Mouse (Mus musculus): ENCODE data around the gene Nup133.

The Nup133 gene

DNA sequence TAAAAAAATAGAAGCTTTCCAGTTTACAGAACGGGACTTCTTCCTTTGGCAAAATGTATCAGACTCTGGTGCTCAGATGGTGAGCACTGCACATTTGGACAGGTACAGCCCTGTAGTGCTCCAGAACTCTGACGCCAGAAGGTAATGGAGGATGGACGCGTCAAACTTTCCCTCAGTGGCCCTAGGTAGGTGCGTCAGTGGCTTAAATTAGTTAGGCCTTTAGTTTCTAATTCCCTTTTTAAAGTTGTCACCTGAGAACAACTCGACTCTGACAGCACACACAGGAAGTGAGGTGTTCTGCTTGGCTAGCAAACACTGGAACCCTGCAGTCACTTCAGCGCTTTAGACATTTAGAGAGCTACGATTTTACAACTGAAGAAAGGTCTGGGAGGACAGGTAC, 4.6 kb upstream of the Nup133 start:
- DNase-seq (ENCODE audit: low spot score in 2 of 2) = no peak

DNA sequence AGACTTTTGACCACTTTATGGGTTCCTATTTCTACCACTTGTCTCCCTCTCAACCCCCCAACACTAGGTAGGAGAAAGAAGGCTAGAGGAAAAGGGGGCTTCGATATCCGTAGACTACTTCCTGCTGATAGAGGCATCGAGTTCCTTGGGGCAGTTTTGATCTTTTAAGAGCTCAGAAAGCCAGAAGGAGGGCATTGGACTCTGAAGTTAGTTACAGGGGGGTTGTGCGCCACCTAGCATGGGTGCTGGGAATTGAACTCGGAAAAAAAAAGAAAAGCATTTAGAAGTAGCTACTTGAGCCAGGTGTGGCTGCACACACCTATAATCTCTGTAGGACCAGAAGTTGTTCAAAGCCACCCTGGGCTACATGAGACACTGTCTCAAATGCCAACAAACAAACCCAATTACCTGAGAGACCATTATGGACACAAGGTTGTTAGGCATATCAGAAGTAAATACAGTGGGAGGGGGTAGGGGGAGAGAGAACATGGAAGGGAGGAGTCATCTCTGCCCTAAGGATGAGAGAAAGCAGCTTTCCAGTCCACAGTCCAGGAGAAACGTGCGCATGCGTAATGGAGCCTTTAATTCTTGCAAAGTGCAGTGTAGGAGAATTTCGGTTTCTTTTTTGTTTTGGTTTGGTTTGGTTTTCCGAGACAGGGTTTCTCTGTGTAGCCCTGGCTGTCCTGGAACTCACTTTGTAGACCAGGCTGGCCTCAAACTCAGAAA, 1.2 kb upstream of the Nup133 start:
- peak in 1 of 2 experiments; percentile 28 for DNase-seq (ENCODE audit: low spot score in 2 of 2)

DNA sequence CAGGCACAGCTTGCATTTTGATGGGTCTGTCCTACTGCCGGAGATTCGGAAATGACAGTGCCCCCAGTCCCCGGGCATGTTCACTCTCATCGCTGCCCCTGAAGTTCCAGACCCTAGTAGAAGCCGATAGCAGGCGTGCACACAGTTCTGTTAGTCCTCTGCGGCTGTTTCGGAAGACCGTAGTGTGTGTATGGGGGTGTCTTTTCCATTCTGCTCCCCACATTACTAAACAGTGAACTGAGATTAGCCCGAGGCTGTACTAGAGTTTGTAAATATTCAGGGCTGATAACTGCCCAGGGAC, 571 bp upstream of the Nup133 start:
- DNase-seq (ENCODE audit: low spot score in 2 of 2) = no peak

DNA sequence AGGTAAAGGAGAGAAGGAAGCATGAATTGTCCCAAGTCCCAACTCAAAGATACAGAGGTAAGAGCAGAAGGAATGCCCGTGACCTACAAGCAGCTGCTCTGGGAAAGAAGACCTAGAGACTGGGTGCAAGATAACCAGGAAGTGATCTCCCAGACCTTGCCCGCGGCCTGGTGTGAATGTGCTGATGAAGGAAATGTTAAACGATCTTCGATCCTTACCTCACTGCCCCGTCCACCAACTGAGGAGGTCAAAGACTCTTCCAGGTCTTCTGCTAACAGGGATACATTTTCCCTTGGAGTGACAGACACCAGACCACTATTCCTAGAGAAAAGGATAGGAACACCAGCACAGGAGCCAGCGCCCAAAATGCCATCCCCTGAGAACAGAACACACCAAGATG, 20.0 kb downstream of the Nup133 start:
- DNase-seq (ENCODE audit: low spot score in 2 of 2) = no peak

DNA sequence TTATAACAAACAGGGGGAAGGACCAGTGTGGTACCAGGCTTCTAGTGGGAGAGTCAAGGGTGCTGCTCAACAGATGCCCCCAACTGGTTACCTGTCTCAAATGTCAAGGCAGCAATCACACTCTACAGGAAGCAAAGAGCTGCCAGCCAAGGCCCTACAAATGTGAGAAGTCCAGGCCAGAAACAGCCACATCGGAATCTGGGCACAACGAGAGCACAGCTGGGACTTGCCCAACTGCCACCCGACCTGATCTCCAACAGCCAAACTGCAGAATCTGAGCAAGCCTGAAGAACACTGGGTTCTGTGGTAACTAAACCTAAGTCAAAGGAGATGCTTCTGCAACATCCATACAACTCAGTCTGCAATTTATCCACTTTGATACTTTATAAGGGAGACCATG, 23.4 kb downstream of the Nup133 start:
- no peak for DNase-seq (ENCODE audit: low spot score in 2 of 2)

DNA sequence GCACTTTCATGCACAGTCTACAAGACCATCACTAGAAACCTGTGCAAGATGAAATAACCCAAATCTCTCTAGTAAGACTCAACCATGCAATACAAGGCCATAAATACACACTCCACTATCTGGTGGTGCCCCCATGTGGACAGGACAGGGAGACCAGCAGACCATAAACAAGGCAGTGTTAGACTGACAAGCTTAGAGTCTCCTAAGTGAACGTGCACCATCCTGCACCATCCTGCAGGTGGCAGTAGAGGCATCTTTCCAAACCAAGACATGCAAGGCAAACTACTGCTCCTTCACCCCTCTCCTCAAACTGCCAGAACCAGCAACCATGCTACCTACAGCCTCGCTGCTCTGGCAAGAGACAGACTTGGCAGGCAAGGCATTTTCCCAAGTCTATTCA, 24.3 kb downstream of the Nup133 start:
- peak; percentile 79 for DNase-seq (ENCODE audit: low spot score in 2 of 2)

DNA sequence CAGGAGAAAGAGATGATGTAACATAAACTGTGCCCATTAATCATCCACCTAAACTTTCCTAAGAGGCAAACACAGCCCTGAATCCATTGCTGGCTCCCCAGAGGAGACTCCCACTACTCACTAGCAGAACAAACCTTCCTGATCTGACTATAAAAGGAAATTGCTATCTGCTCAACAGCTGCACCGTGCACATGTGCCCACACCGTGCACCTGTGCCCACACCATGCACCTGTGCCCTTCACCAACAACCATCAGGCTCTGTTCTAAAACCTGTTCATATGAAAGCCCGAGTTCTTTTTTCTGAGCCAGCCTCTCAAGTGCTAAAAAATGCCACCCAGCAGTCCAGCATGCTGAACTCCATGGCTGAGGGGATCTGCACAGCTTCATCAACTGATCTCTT, 34.4 kb downstream of the Nup133 start:
- DNase-seq (ENCODE audit: low spot score in 2 of 2) = no peak

DNA sequence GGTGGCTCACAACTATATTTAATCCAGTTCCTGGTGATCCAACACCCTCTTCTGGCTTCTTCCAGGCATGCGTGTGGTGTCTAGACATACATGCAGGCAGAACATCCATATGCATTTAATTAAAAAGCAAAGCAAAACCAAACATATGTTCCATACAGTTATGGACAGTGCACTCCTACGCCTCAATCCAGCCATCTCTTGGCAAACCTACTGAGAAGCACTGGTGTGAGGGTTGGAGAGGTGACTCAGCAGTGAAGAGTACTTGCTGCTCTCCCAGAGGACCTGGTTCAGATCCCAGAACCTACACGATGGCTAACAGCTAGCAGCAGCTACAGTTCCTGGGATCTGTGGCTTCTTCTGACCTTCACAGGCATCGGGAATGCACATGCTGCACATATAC, 36.8 kb downstream of the Nup133 start:
- DNase-seq (ENCODE audit: low spot score in 2 of 2) = peak; percentile 43 to 52

DNA sequence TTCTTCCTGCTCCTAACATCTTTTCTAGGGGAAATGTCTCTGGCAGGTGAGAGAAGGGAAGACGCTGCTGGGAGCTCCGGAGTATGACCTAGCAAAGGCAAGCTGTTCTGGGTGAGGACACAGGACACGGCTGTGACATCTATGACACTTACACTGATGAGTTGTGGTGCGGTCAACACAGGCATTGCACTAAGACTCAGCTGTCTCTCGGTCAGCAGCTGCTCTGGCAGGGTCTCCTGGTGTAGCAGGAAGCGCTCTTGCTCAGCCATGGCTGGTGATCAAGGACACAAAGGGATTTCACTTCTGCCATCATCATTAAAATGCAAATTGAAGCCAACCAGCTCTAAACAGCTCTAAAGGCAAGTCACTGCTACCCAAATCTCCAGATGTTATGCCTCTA, 41.5 kb downstream of the Nup133 start:
- DNase-seq (ENCODE audit: low spot score in 2 of 2) = no peak

DNA sequence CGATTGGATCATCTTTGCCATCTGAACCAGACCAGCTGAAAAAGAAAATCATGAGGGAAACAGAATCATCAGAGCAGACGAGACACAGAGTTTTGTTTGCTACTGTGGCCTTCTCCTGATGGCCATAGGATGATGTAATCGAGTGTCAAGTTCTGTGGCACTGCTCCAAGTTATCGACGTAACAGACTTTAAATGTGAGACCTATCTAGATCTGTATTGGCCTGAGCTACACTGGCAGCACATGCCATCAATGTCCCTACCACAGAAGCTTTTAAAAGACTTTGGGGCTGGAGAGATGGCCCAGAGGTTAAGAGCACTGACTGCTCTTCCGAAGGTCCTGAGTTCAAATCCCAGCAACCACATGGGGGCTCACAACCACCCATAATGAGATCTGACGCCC, 46.4 kb downstream of the Nup133 start:
- no peak for DNase-seq (ENCODE audit: low spot score in 2 of 2)

DNA sequence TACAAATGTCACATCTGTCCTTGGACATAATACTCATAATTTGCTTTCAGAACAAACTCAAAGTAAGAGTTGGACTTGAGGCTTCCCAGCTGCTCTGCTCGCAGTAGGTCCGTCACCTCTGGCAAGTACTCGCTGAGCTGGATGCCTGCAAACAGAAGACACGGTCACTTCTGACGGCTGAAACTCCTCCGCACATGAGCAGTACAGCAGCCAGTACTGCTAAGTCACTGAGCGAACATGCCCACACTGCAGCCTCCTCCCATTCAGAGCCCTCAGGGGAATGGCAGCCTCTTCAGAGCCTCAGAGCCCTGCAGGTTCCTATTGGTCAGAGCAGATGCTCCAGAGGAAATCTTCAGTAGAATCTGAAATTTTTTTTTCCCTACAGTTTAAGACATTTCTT, 49.7 kb downstream of the Nup133 start:
- peak in 1 of 2 experiments; percentile 58 for DNase-seq (ENCODE audit: low spot score in 2 of 2)

DNA sequence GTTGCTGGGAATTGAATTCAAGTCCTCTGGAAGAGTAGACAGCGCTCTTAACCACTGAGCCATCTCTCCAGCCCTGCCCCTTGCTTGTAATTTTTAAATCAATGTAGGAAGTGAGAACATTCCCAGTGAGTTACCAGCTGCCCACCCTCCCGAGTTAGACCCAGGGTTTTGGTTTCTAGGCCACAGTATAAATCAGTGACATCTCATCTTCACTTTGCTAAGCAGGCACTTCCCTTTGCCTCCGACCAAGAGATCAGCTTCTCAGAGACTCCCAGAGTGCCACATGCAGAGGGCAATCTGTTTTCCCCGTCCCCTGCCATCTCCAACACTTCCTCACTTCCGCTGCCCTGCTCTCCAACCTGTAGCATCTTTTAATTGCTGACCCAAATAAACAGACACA, 50.5 kb downstream of the Nup133 start:
- DNase-seq (ENCODE audit: low spot score in 2 of 2) = no peak

DNA sequence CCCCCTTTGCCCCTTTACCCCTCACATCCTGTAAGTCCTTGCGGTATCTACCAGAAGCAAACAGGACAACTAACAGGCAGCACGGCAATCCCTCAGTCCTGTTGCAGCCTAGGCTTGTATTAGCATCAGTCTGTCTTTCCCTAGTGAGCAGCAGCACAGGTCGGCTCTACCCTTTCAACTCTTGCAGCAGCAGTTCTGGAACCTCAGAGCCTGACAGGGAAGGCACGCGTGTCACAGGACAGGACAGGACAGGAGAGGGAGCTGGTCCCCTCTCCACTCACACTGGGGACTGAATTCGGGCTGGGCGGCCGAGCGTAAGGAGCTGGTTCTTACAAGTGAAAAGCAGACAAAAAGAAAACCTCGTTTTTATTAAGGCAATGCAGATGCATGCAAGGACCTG, 52.3 kb downstream of the Nup133 start:
- no peak for DNase-seq (ENCODE audit: low spot score in 2 of 2)

DNA sequence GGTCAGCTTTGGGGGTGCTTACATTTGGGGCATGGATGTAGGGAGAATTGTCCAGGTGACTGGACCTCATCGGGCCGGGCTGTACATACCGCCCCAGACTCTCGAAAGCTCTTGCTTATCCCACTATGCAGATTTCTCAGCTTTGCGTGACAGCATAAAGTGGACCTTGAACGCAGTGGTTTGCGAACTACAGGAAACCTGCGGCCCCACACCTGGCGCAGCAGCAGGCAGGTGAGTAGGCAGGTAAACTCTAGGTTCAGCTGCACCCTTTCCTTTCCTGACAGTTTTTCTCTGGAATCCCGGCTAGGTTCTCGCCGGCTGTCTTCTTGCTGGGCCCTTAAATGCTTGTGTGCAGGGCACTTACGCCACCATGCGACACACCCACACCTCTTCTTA, 52.7 kb downstream of the Nup133 start:
- no peak for DNase-seq (ENCODE audit: low spot score in 2 of 2)

DNA sequence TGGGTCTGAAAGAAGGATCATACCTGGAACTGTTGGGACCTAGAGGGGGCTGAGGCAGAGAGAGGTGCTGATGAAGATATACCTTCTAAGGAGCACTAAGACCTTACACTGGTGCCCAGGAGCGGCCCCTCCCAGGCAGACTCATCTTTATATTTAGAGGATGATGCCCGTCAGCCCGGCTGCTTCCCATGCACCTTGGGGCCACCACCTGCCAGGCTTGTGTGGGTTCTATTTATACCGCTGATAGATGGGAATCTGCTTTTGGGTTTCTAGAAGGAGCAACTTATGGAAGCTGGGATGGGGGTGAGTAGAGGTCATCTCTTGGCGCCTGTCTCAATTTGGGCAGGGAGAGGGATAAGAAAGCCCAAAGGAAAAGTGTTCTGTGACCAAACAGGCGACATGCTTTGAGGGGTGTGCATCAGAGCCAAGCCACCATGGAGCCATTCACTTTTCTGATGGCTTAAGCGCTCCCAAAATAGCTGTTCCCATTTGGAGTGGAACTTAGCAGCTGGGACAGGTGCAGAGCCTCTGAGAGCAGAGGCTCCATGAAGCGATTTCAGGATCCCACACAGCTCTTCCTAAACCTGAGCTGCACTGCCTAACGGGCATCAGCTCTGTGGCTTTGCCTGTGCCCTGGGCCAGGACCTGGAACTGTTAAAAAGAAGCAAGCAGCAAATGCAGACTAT, 53.2 kb downstream of the Nup133 start:
- no peak for DNase-seq (ENCODE audit: low spot score in 2 of 2)

DNA sequence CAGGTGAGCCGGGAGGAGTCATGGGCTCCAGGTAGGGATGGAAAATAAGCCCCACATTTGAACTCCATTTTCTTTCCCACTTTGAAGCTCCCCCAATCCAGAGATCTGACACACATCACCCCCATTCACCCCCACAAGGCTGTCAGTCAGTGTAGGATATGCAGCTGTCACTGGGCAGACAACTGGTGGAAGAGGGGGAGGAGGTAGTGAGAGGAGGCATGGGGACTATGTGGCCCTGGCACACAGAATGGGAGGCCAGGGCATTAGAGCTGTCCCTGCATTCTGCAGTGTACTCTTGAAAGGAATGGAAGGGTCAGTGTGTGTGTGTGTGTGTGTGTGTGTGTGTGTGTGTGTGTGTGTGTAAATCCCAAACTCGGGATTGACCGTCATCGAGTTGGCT, 53.8 kb downstream of the Nup133 start:
- DNase-seq (ENCODE audit: low spot score in 2 of 2) = no peak

DNA sequence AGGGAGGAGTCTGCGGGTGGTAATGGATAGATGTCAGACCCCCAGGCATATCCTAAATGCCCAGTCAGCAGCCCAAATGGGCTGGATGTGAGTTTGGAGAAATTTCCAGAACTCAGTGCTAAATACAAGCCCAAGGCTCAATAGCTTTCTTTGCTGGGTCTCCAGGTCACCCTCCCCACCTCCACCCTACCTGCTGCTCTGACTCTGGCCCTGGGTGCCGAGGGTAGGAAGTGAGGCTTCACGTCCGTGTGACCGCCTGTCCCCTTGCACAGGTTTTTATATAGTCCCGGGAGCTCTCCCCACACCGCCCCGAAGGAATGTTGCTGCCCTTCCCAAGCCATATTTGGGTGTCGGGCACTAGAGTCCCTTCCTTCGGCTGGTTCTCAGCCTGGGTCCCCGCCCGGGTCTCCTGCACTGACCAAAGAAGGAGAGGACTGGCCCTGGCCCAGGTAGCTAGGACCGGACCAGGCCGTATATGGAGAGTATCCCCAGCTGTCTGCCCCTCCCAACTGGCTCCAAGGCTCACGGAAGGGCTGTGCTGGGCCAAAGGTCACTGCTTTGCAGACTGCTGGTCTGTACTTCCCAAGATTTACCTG, 54.5 kb downstream of the Nup133 start, which contains the start of gene Acta1:
Gene Acta1 (minus strand): TSS at position 250 of the 596 bp plus-strand sequence.
- DNase-seq (ENCODE audit: low spot score in 2 of 2) = no peak

DNA sequence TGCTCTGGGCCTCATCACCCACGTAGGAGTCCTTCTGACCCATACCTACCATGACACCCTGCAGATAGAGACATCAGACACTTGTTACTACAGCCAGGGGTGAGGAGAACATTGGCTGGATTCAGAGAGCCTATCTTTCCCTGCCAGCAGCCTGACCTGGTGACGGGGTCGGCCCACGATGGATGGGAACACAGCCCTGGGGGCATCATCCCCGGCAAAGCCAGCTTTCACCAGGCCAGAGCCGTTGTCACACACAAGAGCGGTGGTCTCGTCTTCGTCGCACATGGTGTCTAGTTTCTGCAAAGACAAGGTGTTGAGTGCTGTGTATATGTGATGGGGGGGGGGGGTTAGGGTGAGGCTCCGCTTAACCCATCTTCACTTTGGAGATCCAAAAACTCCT, 55.7 kb downstream of the Nup133 start:
- DNase-seq (ENCODE audit: low spot score in 2 of 2) = no peak

DNA sequence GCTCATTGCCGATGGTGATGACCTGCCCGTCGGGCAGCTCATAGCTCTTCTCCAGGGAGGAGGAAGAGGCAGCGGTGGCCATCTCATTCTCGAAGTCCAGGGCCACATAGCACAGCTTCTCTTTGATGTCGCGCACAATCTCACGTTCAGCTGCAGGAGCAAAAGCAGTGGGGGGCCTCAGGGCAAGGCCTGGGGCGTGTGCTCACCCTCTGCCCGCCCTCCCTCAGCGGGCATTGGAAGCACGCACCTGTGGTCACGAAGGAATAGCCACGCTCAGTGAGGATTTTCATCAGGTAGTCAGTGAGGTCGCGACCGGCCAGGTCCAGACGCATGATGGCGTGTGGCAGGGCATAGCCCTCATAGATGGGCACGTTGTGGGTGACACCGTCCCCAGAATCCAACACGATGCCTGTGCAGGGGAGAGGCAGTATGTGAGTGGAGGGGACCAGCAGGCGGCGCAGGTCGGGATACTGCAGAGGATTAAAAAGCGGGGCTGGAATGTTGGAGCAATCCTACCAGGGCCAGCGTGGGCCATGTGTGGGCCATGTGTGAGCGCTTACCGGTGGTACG, 56.4 kb downstream of the Nup133 start:
- no peak for DNase-seq (ENCODE audit: low spot score in 2 of 2)

DNA sequence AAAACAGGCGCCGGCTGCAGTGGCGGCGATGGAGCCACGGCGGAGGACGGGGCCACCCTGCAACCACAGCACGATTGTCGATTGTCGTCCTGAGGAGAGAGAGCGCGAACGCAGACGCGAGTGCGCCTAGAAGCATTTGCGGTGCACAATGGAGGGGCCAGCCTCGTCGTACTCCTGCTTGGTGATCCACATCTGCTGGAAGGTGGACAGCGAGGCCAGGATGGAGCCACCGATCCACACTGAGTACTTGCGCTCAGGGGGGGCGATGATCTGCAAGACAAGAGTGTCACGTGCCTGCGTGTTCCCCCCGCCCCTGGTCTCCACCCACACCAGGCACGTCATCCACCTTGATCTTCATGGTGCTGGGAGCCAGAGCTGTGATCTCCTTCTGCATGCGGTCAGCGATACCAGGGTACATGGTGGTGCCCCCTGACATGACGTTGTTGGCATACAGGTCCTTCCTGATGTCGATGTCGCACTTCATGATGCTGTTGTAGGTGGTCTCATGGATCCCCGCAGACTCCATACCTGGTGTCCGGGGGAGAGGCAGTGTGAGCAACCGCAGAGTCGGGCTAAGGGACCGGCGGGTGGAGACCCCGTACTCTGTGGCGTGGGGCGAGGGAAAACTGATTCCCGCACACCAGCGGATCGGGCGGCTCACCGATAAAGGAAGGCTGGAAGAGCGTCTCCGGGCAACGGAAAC, 57.0 kb downstream of the Nup133 start:
- DNase-seq (ENCODE audit: low spot score in 2 of 2) = peak; percentile 87 to 92

DNA sequence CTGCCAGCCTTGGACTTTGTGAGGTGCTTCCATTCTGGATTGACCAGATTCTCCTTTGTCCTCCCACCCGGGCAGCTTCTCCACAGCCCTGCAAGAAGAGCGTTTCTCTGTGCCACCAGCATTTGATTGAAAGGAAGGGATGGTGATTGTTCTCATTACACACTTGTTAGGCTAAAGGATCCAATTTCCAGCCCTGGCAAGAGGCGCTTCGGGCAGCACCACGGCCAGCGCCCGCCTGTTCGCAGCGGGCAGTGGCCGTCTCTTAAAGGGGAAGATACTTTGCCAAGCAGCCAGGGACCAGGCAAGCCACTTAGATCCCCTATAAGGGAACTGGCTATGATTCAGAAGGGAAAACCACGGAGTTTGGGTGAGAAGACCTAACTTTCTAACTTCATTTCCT, 57.8 kb downstream of the Nup133 start:
- no peak for DNase-seq (ENCODE audit: low spot score in 2 of 2)

DNA sequence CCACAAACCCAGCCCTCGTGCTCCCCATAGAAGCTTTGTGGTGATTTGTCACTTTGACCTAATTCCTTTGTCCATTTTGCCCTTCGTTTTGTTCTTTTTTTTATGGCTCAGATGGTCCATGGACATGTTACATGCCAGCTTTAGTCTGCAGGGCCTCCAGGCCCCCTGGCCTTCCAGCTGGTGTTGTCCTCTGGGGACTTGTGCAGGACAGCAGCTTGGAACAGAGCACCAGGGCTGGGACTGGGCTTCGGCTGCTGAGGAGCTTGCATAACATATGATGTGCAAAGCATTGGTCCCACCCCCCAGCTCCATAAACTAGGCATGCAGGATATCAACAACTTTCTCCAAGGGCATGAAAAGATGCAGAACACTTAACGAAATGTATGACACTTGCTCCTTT, 59.3 kb downstream of the Nup133 start:
- DNase-seq (ENCODE audit: low spot score in 2 of 2) = no peak

All from right cerebral cortex, postnatal 36 days (tissue).